Mouse (Mus musculus): ENCODE measurements around the gene Csk.

DNA sequence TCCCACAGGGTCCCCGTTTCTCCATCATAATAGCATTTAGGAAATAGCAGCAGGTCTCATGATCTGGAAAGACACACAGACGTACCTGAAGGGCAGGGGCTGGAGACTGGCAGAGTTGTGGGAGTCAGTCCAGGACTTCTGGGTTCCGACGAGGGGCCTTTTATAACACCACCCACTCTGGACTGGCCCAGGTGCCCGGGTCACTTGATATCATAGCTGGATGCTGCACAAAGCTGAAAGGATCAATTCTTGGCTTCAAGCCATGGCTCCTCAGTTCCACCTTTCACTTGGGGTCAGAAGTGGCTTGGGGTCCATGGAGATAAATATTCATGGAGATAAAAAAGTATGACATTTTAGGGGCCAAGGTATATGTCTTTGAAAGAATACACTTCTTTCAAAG is 30.1 kb upstream of the Csk start, which contains the start of gene Cyp1a2:
- TF ChIP-seq CTCF (IDR thresholded peaks at IDR 0.05; ENCODE audit: low read depth) = no peak
- TF ChIP-seq EP300 (IDR thresholded peaks at IDR 0.05; ENCODE audit: low read depth) = no peak
